Comparison of ENCODE assay signal across 20 mouse cellular contexts in the genomic region with DNA sequence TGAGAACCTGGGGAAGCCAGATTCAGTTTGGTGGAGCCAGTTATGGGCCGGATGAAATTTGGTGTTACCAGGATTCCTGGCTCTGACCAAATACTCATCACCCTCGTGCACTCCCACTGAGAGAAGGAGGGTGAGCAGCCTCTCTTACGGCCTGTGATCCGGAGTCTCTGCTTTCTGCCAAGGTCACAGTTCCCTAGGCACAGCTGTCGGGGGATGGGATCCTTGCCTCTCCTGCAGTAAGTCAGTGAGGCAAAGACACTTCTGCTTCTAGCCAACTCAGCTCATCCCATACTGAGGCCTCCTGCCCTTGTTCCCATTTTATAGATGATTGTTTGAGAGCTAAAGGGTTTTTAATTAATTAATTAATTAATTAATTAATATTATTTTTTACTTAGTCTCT. TPM values are rescaled to one million over a fixed set of nuclear protein-coding genes. Genes with fewer than 3 reads are reported as not detected.
DNase-seq lines count a peak whose midpoint lies in the region; ATAC-seq and TF ChIP-seq lines count a peak whose summit lies in the region.
"Had no signal": no experiment of that assay in that cellular context is flagged by ENCODE, and none has a peak within 500 bp of the region (broad histone marks: within the 10 kb centered on the region; RNA-seq: fewer than 3 reads in every experiment).

No protein-coding gene starts in this region.

- no peak for TF ChIP-seq CTCF in kidney, adult 2 months (conservative IDR thresholded peaks at IDR 0.05; ENCODE audit: insufficient read depth, insufficient read length, low read depth, low read length)
- TF ChIP-seq CTCF in kidney, postnatal 0 days (IDR thresholded peaks at IDR 0.05; ENCODE audit: low read depth): no peak

- H3K9me3 ChIP-seq in kidney, postnatal 0 days (replicated peaks; ENCODE audit: low read length): no peaks in the 10 kb centered on the region
- H3K9me3 ChIP-seq: embryonic facial prominence, embryonic 10.5 days; forebrain, embryonic 13.5 days; heart, embryonic 15.5 days; hindbrain, embryonic 15.5 days had no signal

- H3K36me3 ChIP-seq in kidney, adult 2 months (ENCODE audit: control insufficient read depth, insufficient read depth, low read length): no peaks in the 10 kb centered on the region
- no peaks in the 10 kb centered on the region for H3K36me3 ChIP-seq in kidney, postnatal 0 days (ENCODE audit: insufficient read depth, low read length)
- H3K36me3 ChIP-seq: embryonic facial prominence, embryonic 10.5 days; heart, embryonic 15.5 days; hindbrain, embryonic 15.5 days had no signal

- H3K27ac ChIP-seq in kidney, adult 2 months (ENCODE audit: insufficient read depth, low read depth, low read length): no peak overlapping the region
- no peak overlapping the region for H3K27ac ChIP-seq in kidney, postnatal 0 days
- H3K27ac ChIP-seq: embryonic facial prominence, embryonic 10.5 days; forebrain, embryonic 13.5 days; heart, adult 2 months; heart, embryonic 15.5 days; hindbrain, embryonic 15.5 days had no signal

- peaks cover 11% of the 10 kb centered on the region; the same call in 1 of the 2 replicates for H3K4me1 ChIP-seq in kidney, adult 2 months (ENCODE audit: control insufficient read depth, insufficient read depth, low read length)
- peaks cover 7% of the 10 kb centered on the region; the same call in 1 of the 2 replicates for H3K4me1 ChIP-seq in kidney, postnatal 0 days (replicated peaks; ENCODE audit: insufficient read depth, low read length)
- H3K4me1 ChIP-seq: heart, embryonic 15.5 days; hindbrain, embryonic 15.5 days had no signal

- H3K27me3 ChIP-seq in kidney, adult 2 months (replicated peaks; ENCODE audit: control insufficient read depth, insufficient read depth, low read length): no peaks in the 10 kb centered on the region
- H3K27me3 ChIP-seq in kidney, postnatal 0 days (ENCODE audit: insufficient read depth, low read length): no peaks in the 10 kb centered on the region
- H3K27me3 ChIP-seq: forebrain, embryonic 13.5 days; heart, embryonic 15.5 days; hindbrain, embryonic 15.5 days had no signal

- H3K4me2 ChIP-seq in kidney, postnatal 0 days (ENCODE audit: low read length): no peak overlapping the region
- H3K4me2 ChIP-seq: forebrain, embryonic 13.5 days; heart, embryonic 11.5 days; heart, embryonic 15.5 days; hindbrain, embryonic 15.5 days had no signal

- peak; percentile 68 for ATAC-seq in kidney, postnatal 0 days (replicated peaks; ENCODE audit: low FRiP score, low read depth)
- ATAC-seq: forebrain, embryonic 13.5 days; forebrain, postnatal 0 days had no signal

- 57% methylated on average over 5 of the region's 5 CpGs for WGBS in kidney, adult 2 months
- 41% methylated on average over 5 of the region's 5 CpGs for WGBS in kidney, postnatal 0 days

- H3K4me3 ChIP-seq in kidney, adult 2 months (ENCODE audit: insufficient read depth, low read depth, low read length): no peak overlapping the region
- H3K4me3 ChIP-seq in kidney, postnatal 0 days (replicated peaks; ENCODE audit: low read depth, low read length): no peak overlapping the region
- H3K4me3 ChIP-seq: embryonic facial prominence, embryonic 10.5 days; forebrain, embryonic 13.5 days; heart, adult 2 months; heart, embryonic 15.5 days; hindbrain, embryonic 15.5 days had no signal

- no peak overlapping the region for H3K9ac ChIP-seq in kidney, postnatal 0 days (ENCODE audit: low read depth, low read length)
- H3K9ac ChIP-seq: forebrain, embryonic 13.5 days; forebrain, postnatal 0 days; heart, embryonic 15.5 days; hindbrain, embryonic 15.5 days had no signal

- DNase-seq in kidney, adult 2 months: peak; percentile 15
- DNase-seq in kidney, postnatal 25 days: no peak
- peak; percentile 54 for DNase-seq in kidney, postnatal 0 days (ENCODE audit: low spot score)
- DNase-seq in kidney, adult 11 months: no peak
- peak; percentile 28 for DNase-seq in retina, embryonic 14.5 days (ENCODE audit: low spot score)
- DNase-seq in retina, postnatal 1 day: no peak
- DNase-seq in spleen, postnatal 36 days (ENCODE audit: low spot score in 2 of 2): no peak
- DNase-seq: adrenal gland, adult 2 months; adrenal gland, postnatal 36 days; cerebellum, adult 2 months; cerebellum, postnatal 10 days; forebrain, postnatal 0 days; gastrocnemius, postnatal 14 days; heart, adult 2 months; heart, postnatal 14 days had no signal

- no peak for TF ChIP-seq POLR2A in kidney, adult 2 months (IDR thresholded peaks at IDR 0.05; ENCODE audit: low read depth, low read length)

RNA-seq across cellular contexts. Expression of gene Mylk, which starts 13.2 kb away (rescaled TPM):
- polyA plus RNA-seq in kidney, adult 2 months (2012; rRNA removed): 64.7 and 77.2 TPM in 2 replicates
- 67.3 and 68.5 TPM in 2 replicates for polyA plus RNA-seq in kidney, postnatal 0 days (2015; fragmentation: Nextera tagmentation; extraction: Ambion mirVana)

Comparison
In these comparisons a context has a peak if more than half of its experiments do, and no peak if none do; other contexts are left out.
1. DNase-seq: peak in kidney, adult 2 months (single experiment), kidney, postnatal 0 days (single experiment) and retina, embryonic 14.5 days (single experiment); none in kidney, postnatal 25 days (0 of 2), kidney, adult 11 months (single experiment), retina, postnatal 1 day (single experiment) and spleen, postnatal 36 days (0 of 2).